Mouse (Mus musculus) stomach, postnatal 0 days (tissue): ENCODE measurements around the gene BC030867.

ENCODE experiments used
- CTCF ChIP-seq: IDR thresholded peaks from 2 replicates; pipeline ENCODE4 v1.5.1; 2016; ENCODE audit warnings: antibody characterized with exemption, low read depth, mild to moderate bottlenecking, moderate library complexity
- EP300 ChIP-seq: optimal IDR thresholded peaks from 2 replicates; pipeline ENCODE3; 2016; ENCODE audit warnings: antibody characterized with exemption

- TF ChIP-seq CTCF (no peak), EP300 (no peak)
Measured at GRCm38 (mm10) chr11:102297577-102298556, 49.2 kb downstream of the BC030867 start.
